Mouse (Mus musculus): ENCODE results near the gene Lax1.

GRCm38 (mm10) chr1:133710895-133711294 is 21.0 kb upstream of the Lax1 start:
- TF ChIP-seq POLR2A (IDR thresholded peaks at IDR 0.05; ENCODE audit: borderline replicate concordance, insufficient read depth, low read length) (no peak), CTCF (IDR thresholded peaks at IDR 0.05; ENCODE audit: borderline replicate concordance, insufficient read depth, low read depth, low read length) (no peak)

Measured in cerebellum, adult 2 months (tissue).